Comparison of ENCODE assay signal across 21 mouse cellular contexts in the genomic region with DNA sequence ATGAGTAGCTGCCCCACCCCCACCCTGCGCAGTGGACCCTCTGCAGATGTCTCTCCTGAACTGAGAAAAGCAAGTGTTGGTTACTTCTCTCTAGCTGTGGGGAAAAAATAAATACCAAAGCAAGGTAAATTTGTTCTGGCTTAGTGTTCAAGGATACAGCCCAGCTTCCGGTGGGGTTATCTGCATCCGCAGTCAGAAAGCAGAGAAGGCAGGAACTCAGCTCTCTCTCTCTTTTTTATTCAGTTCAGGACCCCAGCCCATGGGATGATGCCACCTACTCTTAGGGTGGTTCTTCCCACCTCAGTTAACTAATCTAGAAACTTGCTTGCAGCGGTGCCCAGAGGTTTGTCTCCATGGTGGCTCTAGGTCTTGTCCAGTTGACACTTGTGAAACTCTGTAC. TPM values are rescaled to one million over a fixed set of nuclear protein-coding genes. Genes with fewer than 3 reads are reported as not detected.
"Had no signal": no experiment of that assay in that cellular context is flagged by ENCODE, and none has a peak within 500 bp of the region (broad histone marks: within the 10 kb centered on the region; RNA-seq: fewer than 3 reads in every experiment).

A gene (plus strand): TSS at position 363 of the 400 bp plus-strand sequence.

- H3K27me3 ChIP-seq: intestine, embryonic 15.5 days; kidney, embryonic 15.5 days; limb, embryonic 12.5 days; midbrain, embryonic 12.5 days; midbrain, embryonic 15.5 days; neural tube, embryonic 13.5 days had no signal

- DNase-seq: kidney, adult 11 months; kidney, adult 8-10 months; kidney, postnatal 10 days; kidney, postnatal 36 days; left cerebral cortex, postnatal 4 days; liver, postnatal 0 days; lung, embryonic 14.5 days; retina, postnatal 1 day had no signal

- H3K4me1 ChIP-seq: midbrain, embryonic 12.5 days; midbrain, embryonic 15.5 days; neural tube, embryonic 13.5 days had no signal

- H3K27ac ChIP-seq: intestine, embryonic 15.5 days; kidney, embryonic 15.5 days; limb, embryonic 12.5 days; limb, embryonic 15.5 days; liver, embryonic 14.5 days; macrophage; midbrain, embryonic 12.5 days; midbrain, embryonic 15.5 days; neural tube, embryonic 13.5 days had no signal

- ATAC-seq: intestine, embryonic 15.5 days; liver, postnatal 0 days; lung, postnatal 0 days; midbrain, embryonic 15.5 days had no signal

- H3K36me3 ChIP-seq: intestine, embryonic 15.5 days; kidney, embryonic 15.5 days; limb, embryonic 12.5 days; limb, embryonic 15.5 days; midbrain, embryonic 12.5 days; midbrain, embryonic 15.5 days; neural tube, embryonic 13.5 days had no signal

- H3K4me3 ChIP-seq: intestine, embryonic 15.5 days; kidney, embryonic 15.5 days; limb, embryonic 12.5 days; limb, embryonic 15.5 days; midbrain, embryonic 12.5 days; midbrain, embryonic 15.5 days; neural tube, embryonic 13.5 days had no signal

RNA-seq across cellular contexts. Expression of the gene that starts here (rescaled TPM):
- polyA plus RNA-seq: intestine, embryonic 15.5 days; kidney, embryonic 15.5 days; limb, embryonic 12.5 days; liver, embryonic 11.5 days; liver, embryonic 14.5 days; liver, postnatal 0 days; lung, embryonic 14.5 days; lung, postnatal 0 days; macrophage; midbrain, embryonic 12.5 days; midbrain, embryonic 15.5 days; neural tube, embryonic 13.5 days; small intestine, adult 2 months; spleen, adult 2 months had no signal
